Comparison of ENCODE assay signal across 8 mouse cellular contexts in genomic region chr3:36863427-36863826, GRCm38 (mm10). TPM values are rescaled to one million over a fixed set of nuclear protein-coding genes. Genes with fewer than 3 reads are reported as not detected.
DNase-seq lines count a peak whose midpoint lies in the region; ATAC-seq and TF ChIP-seq lines count a peak whose summit lies in the region.

No protein-coding gene starts in this region.

- peak overlapping the region; percentile 62 for H3K4me2 ChIP-seq in kidney, embryonic 16.5 days (replicated peaks; ENCODE audit: low read depth, low read length)
- H3K4me2 ChIP-seq in forebrain, embryonic 11.5 days (ENCODE audit: low read depth, low read length, severe bottlenecking) = peak overlapping the region; percentile 74
- H3K4me2 ChIP-seq in limb, embryonic 14.5 days (replicated peaks; ENCODE audit: low read depth, low read length, severe bottlenecking) = peak overlapping the region; percentile 71

- H3K36me3 ChIP-seq in kidney, embryonic 16.5 days (ENCODE audit: insufficient read depth, low read length) = peaks cover 11% of the 10 kb centered on the region
- H3K36me3 ChIP-seq in ES-E14 (ENCODE audit: control insufficient read depth, insufficient read depth, low read length, poor library complexity, severe bottlenecking) = no peaks in the 10 kb centered on the region; the same call in 1 of the 2 replicates
- H3K36me3 ChIP-seq in forebrain, embryonic 11.5 days (ENCODE audit: control insufficient read depth, insufficient read depth, low read length) = no peaks in the 10 kb centered on the region
- H3K36me3 ChIP-seq in limb, embryonic 14.5 days (ENCODE audit: control insufficient read depth, insufficient read depth, low read length) = peaks cover 17% of the 10 kb centered on the region
- peaks cover 20% of the 10 kb centered on the region for H3K36me3 ChIP-seq in small intestine, adult 2 months (ENCODE audit: control insufficient read depth, insufficient read depth, low read length)

- H3K27ac ChIP-seq in kidney, embryonic 16.5 days (ENCODE audit: low read length) = peak overlapping the region; percentile 89
- no peak overlapping the region for H3K27ac ChIP-seq in ES-E14 (ENCODE audit: insufficient read depth, low read depth, low read length, poor library complexity, severe bottlenecking)
- no peak overlapping the region for H3K27ac ChIP-seq in forebrain, embryonic 11.5 days (ENCODE audit: low read depth, low read length)
- H3K27ac ChIP-seq in limb, embryonic 14.5 days (replicated peaks; ENCODE audit: low read depth, low read length) = no peak overlapping the region; the same call in 1 of the 2 replicates
- peak overlapping the region; percentile 87 for H3K27ac ChIP-seq in small intestine, adult 2 months (ENCODE audit: insufficient read depth, low read depth, low read length)

- ATAC-seq in kidney, embryonic 16.5 days (ENCODE audit: low FRiP score, low TSS enrichment) = peak; percentile 58
- peak; percentile 69 for ATAC-seq in forebrain, embryonic 11.5 days (replicated peaks; ENCODE audit: low FRiP score)
- peak; percentile 15; the same call in 1 of the 2 replicates for ATAC-seq in limb, embryonic 14.5 days (ENCODE audit: low FRiP score, low read depth)

- 1% methylated on average over 17 of the region's 23 CpGs for WGBS in kidney, embryonic 16.5 days
- 5% methylated on average over 17 of the region's 23 CpGs for WGBS in forebrain, embryonic 11.5 days
- 1% methylated on average over 18 of the region's 23 CpGs for WGBS in limb, embryonic 14.5 days
- WGBS in small intestine, adult 2 months = 2% methylated on average over 21 of the region's 23 CpGs

- no peak for TF ChIP-seq POLR2A in limb, embryonic 14.5 days (IDR thresholded peaks at IDR 0.05; ENCODE audit: borderline replicate concordance, extremely low read depth, insufficient read depth, insufficient read length)
- no peak for TF ChIP-seq POLR2A in small intestine, adult 2 months (IDR thresholded peaks at IDR 0.05; ENCODE audit: low read depth, low read length)

- peak overlapping the region; percentile 86 for H3K9ac ChIP-seq in kidney, embryonic 16.5 days (replicated peaks; ENCODE audit: low read length)
- H3K9ac ChIP-seq in ES-E14 (ENCODE audit: insufficient read depth, low read depth, low read length, poor library complexity, severe bottlenecking) = peak overlapping the region; percentile 86
- peak overlapping the region; percentile 71 for H3K9ac ChIP-seq in forebrain, embryonic 11.5 days (ENCODE audit: low read length)
- peak overlapping the region; percentile 86 for H3K9ac ChIP-seq in limb, embryonic 14.5 days (ENCODE audit: low read depth, low read length, severe bottlenecking)

- TF ChIP-seq CTCF in small intestine, adult 2 months (IDR thresholded peaks at IDR 0.05; ENCODE audit: extremely low read depth, insufficient read length, insufficient replicate concordance, low read depth, low read length) = no peak

- no peaks in the 10 kb centered on the region for H3K27me3 ChIP-seq in kidney, embryonic 16.5 days (ENCODE audit: insufficient read depth, low read length)
- no peaks in the 10 kb centered on the region for H3K27me3 ChIP-seq in forebrain, embryonic 11.5 days (ENCODE audit: control insufficient read depth, insufficient read depth, low read length)
- H3K27me3 ChIP-seq in limb, embryonic 14.5 days (ENCODE audit: control insufficient read depth, insufficient read depth, low read length) = no peaks in the 10 kb centered on the region
- no peaks in the 10 kb centered on the region for H3K27me3 ChIP-seq in small intestine, adult 2 months (ENCODE audit: control insufficient read depth, insufficient read depth, low read length)

- H3K9me3 ChIP-seq in kidney, embryonic 16.5 days (ENCODE audit: low read length) = no peaks in the 10 kb centered on the region
- H3K9me3 ChIP-seq in ES-E14 (ENCODE audit: control insufficient read depth, insufficient read depth, low read depth, low read length) = no peaks in the 10 kb centered on the region
- no peaks in the 10 kb centered on the region for H3K9me3 ChIP-seq in forebrain, embryonic 11.5 days (ENCODE audit: control insufficient read depth, low read length)
- no peaks in the 10 kb centered on the region for H3K9me3 ChIP-seq in limb, embryonic 14.5 days (ENCODE audit: control insufficient read depth, low read length)

- in situ Hi-C loops in ES-E14 (cut with MboI; ENCODE audit: low sequenced_read_pairs in 2 of 2, unreplicated experiment in 2 of 2) = no loop called here

- DNase-seq in kidney, postnatal 10 days = no peak
- DNase-seq in ES-E14 (ENCODE audit: low read depth, low spot score) = no peak
- no peak for DNase-seq in forebrain, embryonic 11.5 days (ENCODE audit: low spot score)
- DNase-seq in limb, embryonic 14.5 days (ENCODE audit: low spot score) = no peak
- DNase-seq in layer of hippocampus, postnatal 10 days (ENCODE audit: low spot score in 2 of 2) = no peak
- DNase-seq in frontal cortex, postnatal 14 days (ENCODE audit: low spot score in 2 of 2) = no peak

- H3K4me1 ChIP-seq in kidney, embryonic 16.5 days (ENCODE audit: insufficient read depth, low read length) = peaks cover 4% of the 10 kb centered on the region; the same call in 1 of the 2 replicates
- H3K4me1 ChIP-seq in ES-E14 (ENCODE audit: control insufficient read depth in 2 of 2, insufficient read depth in 2 of 2, low read length in 2 of 2, poor library complexity in 1 of 2) = no peaks in the 10 kb centered on the region
- no peaks in the 10 kb centered on the region for H3K4me1 ChIP-seq in forebrain, embryonic 11.5 days (replicated peaks; ENCODE audit: control insufficient read depth, insufficient read depth, low read length)
- peaks cover 4% of the 10 kb centered on the region for H3K4me1 ChIP-seq in limb, embryonic 14.5 days (ENCODE audit: control insufficient read depth, insufficient read depth, low read length)
- no peaks in the 10 kb centered on the region; the same call in 1 of the 2 replicates for H3K4me1 ChIP-seq in small intestine, adult 2 months (ENCODE audit: control insufficient read depth, insufficient read depth, insufficient read length, low read length)

- H3K4me3 ChIP-seq in kidney, embryonic 16.5 days (ENCODE audit: low read length) = peak overlapping the region; percentile 89
- H3K4me3 ChIP-seq in ES-E14 (ENCODE audit: insufficient read depth in 1 of 2, low read depth in 1 of 2, low read length in 2 of 2, poor library complexity in 1 of 2, severe bottlenecking in 1 of 2) = peak overlapping the region; percentile 83 to 94
- H3K4me3 ChIP-seq in forebrain, embryonic 11.5 days (ENCODE audit: low read depth, low read length) = peak overlapping the region; percentile 53
- peak overlapping the region; percentile 77 for H3K4me3 ChIP-seq in limb, embryonic 14.5 days (replicated peaks; ENCODE audit: low read length)
- peak overlapping the region; percentile 83 for H3K4me3 ChIP-seq in small intestine, adult 2 months (ENCODE audit: low read depth, low read length)

TF ChIP-seq in ES-E14, 5 proteins besides CTCF, POLR2A, EP300 and RAD21:
- TF ChIP-seq CHD2 (IDR thresholded peaks at IDR 0.05; ENCODE audit: low read depth, low read length) = no peak
- TF ChIP-seq ZNF384 (IDR thresholded peaks at IDR 0.05; ENCODE audit: low read depth, low read length) = no peak
- no peak for TF ChIP-seq HCFC1 (IDR thresholded peaks at IDR 0.05; ENCODE audit: borderline replicate concordance, insufficient read depth, low read length)
- no peak for TF ChIP-seq ZC3H11A (IDR thresholded peaks at IDR 0.05; ENCODE audit: borderline replicate concordance, low read depth, low read length)

RNA-seq across cellular contexts. Expression of gene 4932438A13Rik, which starts 0.5 kb away (rescaled TPM):
- 45.0 and 53.4 TPM in 2 replicates for polyA plus RNA-seq in kidney, embryonic 16.5 days (2015; fragmentation: Nextera tagmentation; extraction: Ambion mirVana)
- total RNA-seq in ES-E14 (2012; rRNA removed) = 40.4 and 46.4 TPM in 2 replicates
- polyA plus RNA-seq in forebrain, embryonic 11.5 days (2014; fragmentation: Nextera tagmentation; extraction: Ambion mirVana) = 45.3 and 51.9 TPM in 2 replicates
- 28.1 and 28.3 TPM in 2 replicates for polyA plus RNA-seq in limb, embryonic 14.5 days (2012; rRNA removed)
- 68.1 and 68.4 TPM in 2 replicates for polyA plus RNA-seq in limb, embryonic 14.5 days (2014; fragmentation: Nextera tagmentation; extraction: Ambion mirVana)
- polyA plus RNA-seq in small intestine, adult 2 months (2012; rRNA removed) = 5.4 and 13.3 TPM in 2 replicates
- total RNA-seq in layer of hippocampus, postnatal 10 days (2021) = 100 to 1,000 TPM; 105 to 116 TPM

Comparison
In these comparisons a context has a peak if more than half of its experiments do, and no peak if none do; other contexts are left out.
1. ATAC-seq: peak in every context shown above with its lines; median percentile 69 in forebrain, embryonic 11.5 days; 58 in kidney, embryonic 16.5 days; 15 in limb, embryonic 14.5 days.
2. H3K27ac ChIP-seq: peak in kidney, embryonic 16.5 days (single experiment) and small intestine, adult 2 months (single experiment); none in ES-E14 (single experiment), forebrain, embryonic 11.5 days (single experiment) and limb, embryonic 14.5 days (single experiment).
3. Peak in every context shown above with its lines, with median percentiles within 50 percentile points of each other: H3K4me2 ChIP-seq, H3K4me3 ChIP-seq and H3K9ac ChIP-seq.